Mouse (Mus musculus): ENCODE measurements around the gene Car5a.
A peak's percentile ranks its signal among the peaks of the same experiment; 100 is the strongest.

GRCm38 (mm10) chr8:121908378-121909147 lies 36.1 kb downstream of the Car5a start:
- TF ChIP-seq GATA1 (IDR thresholded peaks at IDR 0.05; ENCODE audit: low read length) (peak; percentile 44; the same call in 1 of the 2 replicates), TAL1 (IDR thresholded peaks at IDR 0.05; ENCODE audit: low read length) (no peak)

All from erythroblast, embryonic 14.5 days (primary cell).